Mouse (Mus musculus): Measurements from ENCODE around the gene St6galnac5. TPM values are rescaled to one million over a fixed set of nuclear protein-coding genes. Genes with fewer than 3 reads are reported as not detected.
A peak's percentile ranks its signal among the peaks of the same experiment; 100 is the strongest.

Gene St6galnac5
- polyA plus RNA-seq, 1 experiment from 2014 or later, result 25.9 TPM

GRCm38 (mm10) chr3:152783792-152784191 is 198.3 kb downstream of the St6galnac5 start:
- Histone ChIP-seq H3K4me1 (ENCODE audit: control insufficient read depth, insufficient read depth, low read length) (no peaks in the 10 kb centered on the region; the same call in 1 of the 2 replicates), H3K9me3 (replicated peaks; ENCODE audit: control insufficient read depth, low read length, poor library complexity, severe bottlenecking) (no peaks in the 10 kb centered on the region), H3K9ac (ENCODE audit: low read depth, low read length) (0 out of 2 replicates have a peak overlapping the region, but pooled peaks have one; percentile 49), H3K4me2 (ENCODE audit: low read length) (no peak overlapping the region), H3K36me3 (ENCODE audit: control insufficient read depth, insufficient read depth, low read length) (no peaks in the 10 kb centered on the region), H3K4me3 (ENCODE audit: low read depth, low read length) (no peak overlapping the region), H3K27ac (ENCODE audit: low read length) (no peak overlapping the region), H3K27me3 (ENCODE audit: control insufficient read depth, insufficient read depth, low read depth, low read length) (no peaks in the 10 kb centered on the region)
- 18% methylated on average over 7 of the region's 7 CpGs for WGBS
- peak; percentile 80 for ATAC-seq

GRCm38 (mm10) chr3:152779819-152780218 is 202.2 kb downstream of the St6galnac5 start:
- H3K27me3 ChIP-seq (ENCODE audit: control insufficient read depth, insufficient read depth, low read depth, low read length), result no peaks in the 10 kb centered on the region
- no peaks in the 10 kb centered on the region for H3K36me3 ChIP-seq (ENCODE audit: control insufficient read depth, insufficient read depth, low read length)
- no peak overlapping the region for H3K27ac ChIP-seq (ENCODE audit: low read length)
- 50% methylated on average over 4 of the region's 4 CpGs for WGBS
- no peak overlapping the region for H3K9ac ChIP-seq (ENCODE audit: low read depth, low read length)
- no peaks in the 10 kb centered on the region for H3K9me3 ChIP-seq (replicated peaks; ENCODE audit: control insufficient read depth, low read length, poor library complexity, severe bottlenecking)
- no peaks in the 10 kb centered on the region; the same call in 1 of the 2 replicates for H3K4me1 ChIP-seq (ENCODE audit: control insufficient read depth, insufficient read depth, low read length)
- no peak overlapping the region for H3K4me3 ChIP-seq (ENCODE audit: low read depth, low read length)
- no peak overlapping the region for H3K4me2 ChIP-seq (ENCODE audit: low read length)
- ATAC-seq, result peak; percentile 49

GRCm38 (mm10) chr3:152776872-152777540 is 205.0 kb downstream of the St6galnac5 start:
- H3K4me1 ChIP-seq (ENCODE audit: control insufficient read depth, insufficient read depth, low read length), result no peaks in the 10 kb centered on the region
- no peak overlapping the region for H3K4me2 ChIP-seq (ENCODE audit: low read length)
- H3K27ac ChIP-seq (ENCODE audit: low read length), result no peak overlapping the region
- H3K27me3 ChIP-seq (ENCODE audit: control insufficient read depth, insufficient read depth, low read depth, low read length), result no peaks in the 10 kb centered on the region
- no peak overlapping the region for H3K4me3 ChIP-seq (ENCODE audit: low read depth, low read length)
- H3K36me3 ChIP-seq (ENCODE audit: control insufficient read depth, insufficient read depth, low read length), result no peaks in the 10 kb centered on the region
- ATAC-seq, result no peak
- no peak overlapping the region for H3K9ac ChIP-seq (ENCODE audit: low read depth, low read length)
- 81% methylated on average over 16 of the region's 16 CpGs for WGBS
- H3K9me3 ChIP-seq (replicated peaks; ENCODE audit: control insufficient read depth, low read length, poor library complexity, severe bottlenecking), result no peaks in the 10 kb centered on the region

GRCm38 (mm10) chr3:152776363-152776762 is 205.7 kb downstream of the St6galnac5 start:
- Histone ChIP-seq H3K27ac (ENCODE audit: low read length) (no peak overlapping the region), H3K4me2 (ENCODE audit: low read length) (no peak overlapping the region), H3K4me1 (ENCODE audit: control insufficient read depth, insufficient read depth, low read length) (no peaks in the 10 kb centered on the region), H3K36me3 (ENCODE audit: control insufficient read depth, insufficient read depth, low read length) (no peaks in the 10 kb centered on the region), H3K9me3 (replicated peaks; ENCODE audit: control insufficient read depth, low read length, poor library complexity, severe bottlenecking) (no peaks in the 10 kb centered on the region), H3K9ac (ENCODE audit: low read depth, low read length) (no peak overlapping the region), H3K4me3 (ENCODE audit: low read depth, low read length) (no peak overlapping the region), H3K27me3 (ENCODE audit: control insufficient read depth, insufficient read depth, low read depth, low read length) (no peaks in the 10 kb centered on the region)
- 82% methylated on average over 6 of the region's 6 CpGs for WGBS
- no peak for ATAC-seq

- no peaks in the 10 kb centered on the region for H3K9me3 ChIP-seq (replicated peaks; ENCODE audit: control insufficient read depth, low read length, poor library complexity, severe bottlenecking)
- 75% methylated on average over 6 of the region's 6 CpGs for WGBS
Measured at GRCm38 (mm10) chr3:152770056-152770455, 212.0 kb downstream of the St6galnac5 start.

GRCm38 (mm10) chr3:152767485-152767884 is 214.6 kb downstream of the St6galnac5 start:
- 61% methylated on average over 11 of the region's 11 CpGs for WGBS
- Histone ChIP-seq H3K9ac (ENCODE audit: low read depth, low read length) (no peak overlapping the region), H3K27ac (ENCODE audit: low read length) (no peak overlapping the region), H3K4me2 (ENCODE audit: low read length) (no peak overlapping the region), H3K4me1 (ENCODE audit: control insufficient read depth, insufficient read depth, low read length) (no peaks in the 10 kb centered on the region; the same call in 1 of the 2 replicates), H3K4me3 (ENCODE audit: low read depth, low read length) (no peak overlapping the region), H3K36me3 (ENCODE audit: control insufficient read depth, insufficient read depth, low read length) (peaks cover 3% of the 10 kb centered on the region; the same call in 1 of the 2 replicates), H3K9me3 (replicated peaks; ENCODE audit: control insufficient read depth, low read length, poor library complexity, severe bottlenecking) (no peaks in the 10 kb centered on the region), H3K27me3 (ENCODE audit: control insufficient read depth, insufficient read depth, low read depth, low read length) (no peaks in the 10 kb centered on the region)
- no peak for ATAC-seq

More at GRCm38 (mm10) chr3:152770056-152770455, 212.0 kb downstream of the St6galnac5 start:
- Histone ChIP-seq H3K4me1 (ENCODE audit: control insufficient read depth, insufficient read depth, low read length) (no peaks in the 10 kb centered on the region), H3K27ac (ENCODE audit: low read length) (no peak overlapping the region), H3K27me3 (ENCODE audit: control insufficient read depth, insufficient read depth, low read depth, low read length) (no peaks in the 10 kb centered on the region), H3K4me3 (ENCODE audit: low read depth, low read length) (no peak overlapping the region), H3K4me2 (ENCODE audit: low read length) (no peak overlapping the region), H3K9ac (ENCODE audit: low read depth, low read length) (no peak overlapping the region), H3K36me3 (ENCODE audit: control insufficient read depth, insufficient read depth, low read length) (peaks cover 3% of the 10 kb centered on the region; the same call in 1 of the 2 replicates)
- no peak for ATAC-seq
